Mouse (Mus musculus) ES-Bruce4 (cell line): ENCODE data around the gene Kif11. TPM values are rescaled to one million over a fixed set of nuclear protein-coding genes. Genes with fewer than 3 reads are reported as not detected.

Experiments used
- H3K27ac ChIP-seq: 2 replicates; pipeline ENCODE4 v1.5.1; 2012; ENCODE audit warnings: low read length, inconsistent platforms; ENCODE audit not compliant: insufficient read depth
- H3K27me3 ChIP-seq: 2 replicates; pipeline ENCODE4 v1.6.1; 2012; ENCODE audit warnings: mild to moderate bottlenecking, low read length, inconsistent platforms; ENCODE audit not compliant: control insufficient read depth, poor library complexity, insufficient read depth, severe bottlenecking
- H3K36me3 ChIP-seq: 2 replicates; pipeline ENCODE4 v1.6.1; 2012; ENCODE audit warnings: inconsistent platforms, mild to moderate bottlenecking, low read length, moderate library complexity; ENCODE audit not compliant: control insufficient read depth, poor library complexity, insufficient read depth, severe bottlenecking
- H3K4me1 ChIP-seq: one replicate; pipeline ENCODE4 v1.8.1; 2011; ENCODE audit warnings: low read length; ENCODE audit not compliant: control insufficient read depth, insufficient read depth
- H3K4me3 ChIP-seq: 2 replicates; pipeline ENCODE4 v1.5.1; 2011; ENCODE audit warnings: low read depth, mild to moderate bottlenecking, low read length
- H3K9ac ChIP-seq: 2 replicates; pipeline ENCODE4 v1.6.1; 2012; ENCODE audit warnings: low read depth, mild to moderate bottlenecking, inconsistent platforms; ENCODE audit not compliant: poor library complexity, severe bottlenecking
- H3K9me3 ChIP-seq: replicated peaks from 2 replicates; pipeline ENCODE4 v1.6.1; 2012; ENCODE audit warnings: mild to moderate bottlenecking, low read length, inconsistent platforms; ENCODE audit not compliant: control insufficient read depth, poor library complexity, insufficient read depth, severe bottlenecking
- CTCF ChIP-seq: IDR thresholded peaks from one replicate; pipeline ENCODE4 v1.8.1; 2011; ENCODE audit warnings: low read depth, low read length
- EP300 ChIP-seq: IDR thresholded peaks from 2 replicates; pipeline ENCODE4 v1.6.1; 2011; ENCODE audit warnings: low read depth, low read length; ENCODE audit not compliant: insufficient read depth
- POLR2A ChIP-seq: IDR thresholded peaks from one replicate; pipeline ENCODE4 v1.8.1; 2011; ENCODE audit warnings: low read length; ENCODE audit not compliant: insufficient read depth
- polyA plus RNA-seq: library from polyadenylated mRNA; stranded (reverse); fragments of >200 nt; gene quantifications from 2 replicates; pipeline ENCODE4 v1.2.4, GENCODE M21; 2011; ENCODE audit warnings: low read depth; ENCODE audit not compliant: missing spikeins, insufficient read depth, insufficient read length

The Kif11 gene
- polyA plus RNA-seq, 1 experiment = 146 TPM

DNA sequence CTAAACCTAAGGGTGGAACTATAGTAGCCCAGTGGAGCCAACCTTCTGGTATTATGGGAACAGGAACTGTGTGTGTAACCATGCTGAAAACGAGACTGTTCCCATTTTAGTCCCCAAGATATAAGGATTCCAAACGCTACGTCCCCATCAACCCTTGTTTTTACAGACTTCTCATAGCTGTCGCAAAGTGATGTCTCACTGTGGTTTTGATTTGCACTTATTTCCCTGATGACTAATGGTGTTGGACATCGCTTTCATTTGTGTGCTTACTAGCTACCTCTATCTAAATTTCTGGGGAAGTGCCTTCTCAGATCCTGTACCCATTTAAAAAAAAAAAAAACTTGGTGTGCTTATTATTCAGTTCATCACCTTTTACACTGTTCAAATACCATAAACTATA is 52.4 kb downstream of the Kif11 start:
- H3K9ac ChIP-seq = no peak overlapping the region
- no peak overlapping the region for H3K4me3 ChIP-seq
- no peak overlapping the region for H3K27ac ChIP-seq
- H3K36me3 ChIP-seq = no peaks in the 10 kb centered on the region; the same call in 1 of the 2 replicates
- TF ChIP-seq EP300 (no peak), CTCF (no peak), POLR2A (no peak)
- no peaks in the 10 kb centered on the region for H3K27me3 ChIP-seq
- no peaks in the 10 kb centered on the region for H3K9me3 ChIP-seq
- H3K4me1 ChIP-seq = no peaks in the 10 kb centered on the region

- H3K9me3 ChIP-seq = no peaks in the 10 kb centered on the region
- TF ChIP-seq EP300 = no peak
- TF ChIP-seq POLR2A = no peak
- no peak for TF ChIP-seq CTCF
- H3K27me3 ChIP-seq = 0 out of 2 replicates have a peak, but pooled peaks cover 3% of the 10 kb centered on the region
- no peaks in the 10 kb centered on the region for H3K4me1 ChIP-seq
- no peak overlapping the region for H3K9ac ChIP-seq
- no peaks in the 10 kb centered on the region for H3K36me3 ChIP-seq
- H3K4me3 ChIP-seq = no peak overlapping the region
- no peak overlapping the region for H3K27ac ChIP-seq
These were observed 55.0 kb downstream of the Kif11 start for GRCm38 (mm10) chr19:37431139-37431756.

DNA sequence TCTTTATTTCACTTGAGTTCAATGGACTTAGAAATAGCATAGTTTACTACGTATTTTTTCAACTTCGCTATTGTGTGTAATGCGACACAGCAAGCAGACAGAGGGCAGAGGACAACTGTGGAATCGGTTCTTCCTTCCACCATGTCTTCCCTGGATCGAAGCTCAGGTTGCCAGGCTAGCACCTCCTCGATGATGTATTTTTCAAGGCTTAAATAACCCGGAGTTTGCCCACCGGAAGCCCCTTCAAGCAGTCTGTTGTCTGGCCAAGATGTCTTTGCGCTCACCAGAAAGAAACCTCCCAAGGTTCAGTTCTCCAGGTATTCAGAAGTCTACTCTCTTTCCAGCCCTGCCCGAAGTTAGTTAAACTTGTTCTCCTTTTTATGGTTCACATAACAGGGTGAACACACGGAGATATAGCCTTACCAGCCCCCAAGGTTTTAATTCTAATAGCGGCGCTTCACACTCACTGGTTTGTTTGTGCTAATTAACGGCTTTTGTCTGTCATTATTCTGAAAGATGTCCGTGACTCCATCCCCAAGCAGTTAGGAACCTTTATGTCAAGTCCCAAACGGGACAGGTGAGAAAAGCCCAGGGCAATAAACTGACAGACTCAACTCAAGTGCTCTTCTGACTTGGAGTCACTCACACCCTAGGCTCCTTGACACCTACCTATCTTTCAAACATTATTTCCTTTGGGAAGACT is 56.8 kb downstream of the Kif11 start:
- no peak overlapping the region for H3K9ac ChIP-seq
- H3K4me3 ChIP-seq = no peak overlapping the region
- H3K27me3 ChIP-seq = 0 out of 2 replicates have a peak, but pooled peaks cover 3% of the 10 kb centered on the region
- H3K36me3 ChIP-seq = peaks cover under 1% of the 10 kb centered on the region; the same call in 1 of the 2 replicates
- H3K27ac ChIP-seq = no peak overlapping the region
- H3K9me3 ChIP-seq = no peaks in the 10 kb centered on the region
- TF ChIP-seq CTCF (no peak), POLR2A (no peak)
- no peaks in the 10 kb centered on the region for H3K4me1 ChIP-seq

DNA sequence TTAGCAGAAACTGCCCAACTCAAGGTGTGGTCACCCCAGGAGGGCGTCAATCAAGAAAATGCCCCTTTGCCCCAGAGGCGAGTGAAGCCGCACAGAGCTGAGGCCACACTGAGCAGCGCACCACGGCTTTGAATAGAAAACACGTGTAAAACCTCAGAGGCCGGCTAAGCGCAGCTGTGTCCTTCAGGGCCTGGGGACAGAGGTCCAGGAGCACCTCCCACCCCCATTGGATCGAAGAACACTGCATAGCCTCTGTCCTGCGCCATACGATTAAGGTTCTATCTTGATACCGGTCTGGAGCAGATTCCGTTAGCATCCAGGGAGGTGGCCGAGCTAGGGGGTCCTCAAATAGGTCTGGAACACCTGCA is 57.7 kb downstream of the Kif11 start:
- Histone ChIP-seq H3K27ac (no peak overlapping the region), H3K4me1 (no peaks in the 10 kb centered on the region), H3K4me3 (peak overlapping the region; percentile 69), H3K9ac (peak overlapping the region; percentile 99), H3K36me3 (peaks cover 2% of the 10 kb centered on the region; the same call in 1 of the 2 replicates), H3K27me3 (0 out of 2 replicates have a peak, but pooled peaks cover 3% of the 10 kb centered on the region), H3K9me3 (no peaks in the 10 kb centered on the region)
- TF ChIP-seq CTCF (no peak), EP300 (no peak), POLR2A (no peak)

DNA sequence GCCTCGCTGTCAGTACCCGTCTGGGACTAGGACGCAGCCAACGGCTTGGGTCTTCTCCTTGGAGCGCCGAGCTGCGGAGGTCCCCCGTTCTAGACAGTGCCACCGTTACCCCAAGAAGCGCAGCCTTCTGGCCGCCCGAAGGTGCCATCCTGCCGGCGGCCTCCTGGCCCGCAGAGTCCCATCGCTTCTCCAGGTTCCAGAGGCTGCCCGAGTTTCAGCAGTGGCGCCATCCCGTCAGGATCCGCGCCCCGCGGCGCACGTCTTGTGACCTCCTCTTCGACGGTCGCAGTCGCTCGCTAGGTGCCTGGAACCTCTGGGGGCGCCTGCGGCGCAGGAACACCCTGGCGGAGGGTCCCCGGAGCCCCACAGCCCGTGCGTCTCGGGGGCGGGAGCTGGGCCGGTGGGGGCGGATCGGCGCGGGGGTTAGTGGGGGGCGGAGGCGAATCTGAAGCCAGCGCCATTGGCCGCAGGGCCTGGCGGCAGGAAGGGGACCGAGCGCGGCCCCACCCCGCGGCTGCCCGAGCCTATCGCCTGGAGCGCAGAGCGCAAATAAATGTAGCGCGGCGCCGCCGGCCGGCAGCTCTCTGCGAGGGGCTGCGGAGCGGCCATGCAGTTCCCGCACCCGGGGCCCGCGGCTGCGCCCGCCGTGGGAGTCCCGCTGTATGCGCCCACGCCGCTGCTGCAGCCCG is 58.2 kb downstream of the Kif11 start, which contains the start of gene Hhex:
Gene Hhex, plus strand, starts transcription at position 548 of the 689 bp plus-strand sequence.
- Histone ChIP-seq H3K27ac (no peak within 1 kb of the TSS), H3K27me3 (0 out of 2 replicates have a peak, but pooled peaks cover 3% of the 10 kb centered on the region), H3K9me3 (no peaks in the 10 kb centered on the region), H3K36me3 (peaks cover 2% of the 10 kb centered on the region; the same call in 1 of the 2 replicates), H3K9ac (peak within 1 kb of the TSS; percentile 99), H3K4me3 (peak within 1 kb of the TSS; percentile 94), H3K4me1 (no peaks in the 10 kb centered on the region)
- TF ChIP-seq EP300 = no peak
